Mouse (Mus musculus): Measurements from ENCODE around the gene Nceh1. TPM values are rescaled to one million over a fixed set of nuclear protein-coding genes. Genes with fewer than 3 reads are reported as not detected.

Gene Nceh1
- total RNA-seq (2021) = 100 to 1,000 TPM; 108 to 114 TPM
- long read RNA-seq, full-length matches to known transcripts = 175 of 196 reads
- long read RNA-seq, partial matches to known transcripts = 14 of 196 reads
- long read RNA-seq, other reads (novel, unspliced or antisense) = 7 of 196 reads

DNA sequence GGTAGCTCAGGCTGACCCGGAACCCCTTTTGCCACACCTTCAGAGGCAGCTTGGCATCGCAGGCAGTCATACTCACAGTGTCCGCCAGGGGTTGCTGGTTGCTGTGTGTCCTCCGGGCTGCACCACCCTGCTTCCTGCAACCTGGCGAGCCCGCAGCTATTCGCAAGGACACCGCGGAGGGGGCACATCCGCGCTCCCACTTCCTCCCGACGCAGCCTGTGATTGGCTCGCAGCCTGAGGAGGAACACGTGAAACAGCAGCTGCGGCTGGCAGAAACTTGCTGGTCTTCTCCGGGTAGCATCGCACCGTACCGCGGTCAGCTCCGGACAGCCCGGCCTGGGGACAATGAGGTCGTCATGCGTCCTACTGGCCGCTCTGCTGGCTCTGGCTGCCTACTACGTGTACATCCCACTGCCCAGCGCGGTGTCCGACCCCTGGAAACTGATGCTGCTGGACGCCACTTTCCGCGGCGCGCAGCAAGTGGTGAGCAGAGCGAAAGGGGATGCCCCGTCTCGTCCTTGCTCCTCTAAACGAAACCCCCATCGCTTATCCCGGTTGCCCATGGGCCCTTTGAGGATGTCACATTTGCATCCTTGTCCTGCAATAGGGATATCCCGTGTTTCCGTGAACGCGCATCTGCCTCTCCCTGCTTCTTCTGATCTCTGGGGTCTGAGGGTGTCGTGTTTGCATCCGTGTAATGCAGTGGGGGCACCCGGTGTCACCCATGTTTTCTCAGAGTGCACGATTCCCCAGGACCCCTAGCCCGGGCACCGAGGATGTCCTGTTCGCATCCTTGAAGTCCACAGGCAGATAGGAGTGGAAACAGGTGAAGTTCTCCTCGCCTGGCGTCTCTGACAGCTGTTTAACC lies at the start of gene Nceh1:
Gene Nceh1, plus strand, starts transcription at position 233 of the 868 bp plus-strand sequence.
- peak; percentile 94 to 97 for DNase-seq (ENCODE audit: low spot score in 2 of 2)

DNA sequence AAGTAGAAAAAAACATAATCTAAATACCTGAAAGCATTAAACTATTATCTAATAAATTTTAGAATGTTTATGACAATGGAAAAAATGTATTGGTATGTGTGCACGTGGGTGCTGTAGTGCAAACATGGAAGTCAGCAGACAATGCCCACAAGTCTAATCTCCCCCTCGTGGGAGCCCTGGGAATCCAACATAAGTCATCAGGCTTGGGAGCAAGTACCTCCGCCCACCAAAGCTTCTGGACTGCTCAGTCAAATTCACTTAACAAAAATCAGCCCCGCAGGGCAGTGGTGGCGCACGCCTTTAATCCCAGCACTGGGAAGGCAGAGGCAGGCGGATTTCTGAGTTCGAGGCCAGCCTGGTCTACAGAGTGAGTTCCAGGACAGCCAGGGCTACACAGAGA lies 42.7 kb upstream of the Nceh1 start:
- no peak for DNase-seq (ENCODE audit: low spot score in 2 of 2)

DNA sequence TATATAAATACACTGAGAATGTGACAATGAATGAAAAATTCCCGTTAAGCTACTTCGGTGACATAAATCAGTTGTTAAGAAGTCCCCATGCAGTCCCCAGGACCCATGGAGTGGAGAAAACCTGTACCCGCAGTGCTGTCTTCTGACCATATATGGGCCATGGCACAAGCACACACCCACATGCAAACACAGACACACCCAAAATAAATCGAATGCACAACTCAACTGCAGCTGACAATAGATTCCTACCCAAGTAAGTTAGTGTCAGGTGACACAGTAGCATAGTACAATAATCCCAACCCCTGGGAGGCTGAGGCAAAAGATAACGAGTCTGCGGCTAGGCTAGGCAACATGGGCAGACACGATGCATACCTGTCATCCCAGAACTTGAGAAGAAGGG lies 39.2 kb upstream of the Nceh1 start:
- no peak for DNase-seq (ENCODE audit: low spot score in 2 of 2)

DNA sequence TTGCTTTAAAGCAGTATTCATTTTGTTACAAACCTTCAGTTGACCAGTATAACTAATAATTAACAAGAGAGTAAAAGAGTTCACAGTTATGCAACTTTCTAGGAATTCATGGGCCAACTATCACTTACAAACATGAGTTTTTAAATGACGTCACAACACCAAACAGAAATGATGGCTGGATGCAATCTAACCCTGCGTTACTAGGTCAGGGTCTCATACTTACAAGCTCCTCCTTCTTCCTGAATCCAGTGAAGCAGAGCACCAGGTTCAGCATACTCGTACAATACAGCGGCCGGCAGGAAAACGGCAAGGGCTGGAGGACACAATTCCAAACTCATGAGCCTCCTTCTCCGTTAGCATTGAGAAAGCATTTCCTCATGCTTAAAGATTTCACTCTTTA lies 37.0 kb upstream of the Nceh1 start:
- DNase-seq (ENCODE audit: low spot score in 2 of 2) = no peak

DNA sequence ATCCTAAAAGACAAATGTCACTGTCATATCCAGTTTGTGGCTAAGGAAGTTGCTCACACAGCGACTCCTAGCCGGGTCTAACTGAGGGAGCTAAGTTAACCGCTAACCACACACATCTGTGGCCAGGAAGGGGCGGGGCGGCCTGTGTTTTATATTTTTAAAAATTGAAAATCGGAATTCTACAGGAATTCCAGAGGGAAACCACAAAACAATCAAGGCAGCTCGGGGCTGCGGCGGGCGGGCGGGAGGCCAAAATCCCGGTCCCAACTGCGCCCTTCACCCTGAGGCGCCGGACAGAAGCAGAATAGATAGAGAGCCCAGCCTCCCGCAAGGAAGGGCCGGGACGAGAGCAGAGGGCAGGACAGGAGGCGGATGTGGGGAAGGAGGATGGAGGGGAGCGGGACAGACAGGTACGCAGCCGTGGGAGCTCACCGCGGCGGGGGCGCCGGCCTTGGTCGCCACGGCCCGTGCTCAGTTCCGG lies 29.5 kb upstream of the Nceh1 start:
- DNase-seq (ENCODE audit: low spot score in 2 of 2) = no peak

DNA sequence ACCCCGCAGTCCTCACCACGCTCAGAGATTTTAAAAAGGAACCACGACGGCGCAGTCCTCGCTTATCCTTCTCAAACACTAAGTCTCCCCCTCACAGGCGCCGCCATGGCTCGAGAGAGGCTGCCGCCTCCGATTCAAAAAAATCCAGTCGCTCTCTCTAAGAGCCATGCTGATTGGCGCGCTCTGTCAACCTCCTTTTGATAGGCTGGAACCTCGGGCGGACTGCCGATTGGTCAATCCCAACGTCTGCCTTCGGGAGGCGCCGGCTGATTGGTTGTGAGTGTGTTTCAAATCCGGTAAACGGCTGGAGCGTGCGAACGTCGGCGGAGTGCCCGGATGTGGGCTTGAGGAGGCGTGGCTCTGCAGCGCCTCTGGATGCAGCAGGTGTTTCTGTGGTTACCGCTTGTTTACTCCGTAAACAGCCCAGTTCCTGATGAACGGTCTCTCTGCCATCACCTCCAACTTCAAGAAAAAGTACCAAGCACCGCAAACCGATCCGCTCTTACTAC lies 29.0 kb upstream of the Nceh1 start, which contains the start of gene Ect2:
Gene Ect2, minus strand, starts transcription at position 178 of the 509 bp plus-strand sequence.
- peak; percentile 99 to 100 for DNase-seq (ENCODE audit: low spot score in 2 of 2)

DNA sequence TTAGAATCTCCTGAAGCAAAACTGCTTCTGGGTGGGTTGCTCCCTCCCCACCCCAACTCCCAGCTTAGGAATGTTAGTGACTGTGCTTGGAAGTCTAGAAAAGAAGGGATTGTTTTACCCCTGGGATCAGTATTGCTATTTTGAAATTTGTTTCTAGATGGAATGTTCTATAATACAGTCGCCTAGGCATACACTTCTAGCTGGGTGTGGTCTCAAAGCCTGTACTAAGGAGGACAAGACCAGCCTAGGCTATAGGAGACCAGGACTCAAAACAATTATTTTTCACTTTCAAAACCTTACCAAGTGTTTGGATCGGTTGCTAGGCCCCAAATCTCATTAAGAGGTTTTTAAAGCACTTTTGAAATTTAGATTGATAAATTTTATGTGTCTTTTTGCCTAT lies 28.5 kb upstream of the Nceh1 start:
- no peak for DNase-seq (ENCODE audit: low spot score in 2 of 2)

DNA sequence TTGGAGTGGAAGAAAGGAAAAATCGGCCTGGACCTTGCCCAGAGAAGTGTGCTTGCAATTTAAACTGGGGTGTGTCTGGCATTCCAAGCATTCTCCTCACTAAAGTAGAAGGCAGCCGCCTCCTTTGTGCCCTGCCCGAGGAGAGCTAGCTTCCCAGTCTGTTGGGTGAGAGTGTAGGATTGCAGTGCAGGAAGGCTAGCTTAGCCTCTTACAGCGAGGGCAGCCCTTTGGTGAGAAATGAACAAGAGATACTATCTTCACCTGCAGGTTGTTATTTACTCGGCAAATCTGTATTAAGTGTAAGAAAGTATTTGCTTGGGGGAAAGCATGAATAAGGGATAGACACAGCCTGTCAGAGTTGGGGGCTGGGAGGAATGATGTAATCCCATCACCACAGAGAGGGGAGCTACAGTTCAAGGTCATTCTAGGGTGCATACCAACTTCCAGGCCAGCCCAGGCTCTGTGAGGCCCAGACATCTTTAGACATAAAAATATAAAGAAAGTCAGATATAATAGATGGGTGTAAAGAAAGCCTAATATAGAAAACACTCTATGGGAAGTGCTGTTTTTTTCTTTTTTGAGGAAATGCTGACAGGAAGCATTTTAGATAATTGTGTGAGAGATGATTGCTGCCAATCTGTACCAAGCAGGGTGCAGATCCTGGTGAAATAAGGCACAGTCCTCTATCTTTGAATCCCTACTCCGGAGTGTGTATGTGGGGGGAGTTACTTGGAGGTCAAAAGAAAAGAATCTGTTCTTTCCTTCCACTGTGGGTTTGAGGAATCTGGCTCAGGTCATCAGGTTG lies 27.5 kb upstream of the Nceh1 start:
- DNase-seq (ENCODE audit: low spot score in 2 of 2) = no peak

DNA sequence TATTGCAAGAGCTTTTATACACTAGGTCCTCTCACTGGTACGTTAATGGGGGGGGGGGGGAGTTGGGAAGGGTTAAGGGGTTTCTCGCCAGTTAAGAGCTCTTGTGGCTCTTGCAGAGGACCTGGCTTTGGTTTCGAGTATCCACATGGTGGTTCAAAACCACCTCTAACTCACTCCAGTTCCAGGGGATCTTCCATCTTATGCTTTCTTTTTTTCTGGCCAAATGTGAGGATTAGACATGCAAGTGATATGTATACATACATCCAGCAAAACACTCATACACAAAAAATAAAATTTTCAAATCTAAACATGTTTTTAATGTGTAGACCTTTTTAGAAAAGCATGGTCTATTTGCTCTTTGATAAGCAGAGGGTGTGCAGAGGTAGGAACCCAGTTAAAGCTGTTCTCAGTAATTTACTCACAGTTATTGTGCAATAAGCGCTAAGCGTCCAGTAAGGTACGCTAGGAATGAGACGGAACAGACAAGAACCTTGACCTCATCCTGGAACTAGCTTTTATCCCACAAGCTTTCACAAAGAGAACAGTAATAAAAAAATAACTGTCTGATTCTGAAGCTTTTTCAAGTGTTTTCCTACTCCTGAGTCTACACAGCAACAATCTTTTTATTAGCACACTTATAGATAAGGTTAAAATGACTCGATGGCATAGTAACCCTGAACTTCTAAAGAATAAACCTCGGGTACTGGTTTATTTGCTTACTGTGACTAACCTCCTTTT lies 26.7 kb upstream of the Nceh1 start:
- DNase-seq (ENCODE audit: low spot score in 2 of 2) = no peak

DNA sequence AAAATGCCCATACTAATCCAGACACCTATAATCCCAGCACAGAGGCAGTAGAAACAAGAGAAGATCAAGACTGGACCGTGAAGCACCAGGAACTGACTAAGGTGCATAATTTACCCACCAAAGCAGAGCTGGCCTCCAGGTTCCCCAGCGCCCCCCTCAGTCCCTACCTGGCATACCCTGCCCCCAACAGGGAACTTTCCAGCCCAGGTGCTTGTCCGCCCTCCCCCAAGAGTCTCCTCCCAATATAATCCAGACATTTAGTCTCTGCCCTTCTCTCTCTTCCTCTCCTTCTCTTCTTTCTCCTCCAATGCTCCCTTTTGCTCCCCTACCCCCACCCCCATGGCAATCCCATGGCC lies 26.2 kb upstream of the Nceh1 start:
- DNase-seq (ENCODE audit: low spot score in 2 of 2) = no peak

DNA sequence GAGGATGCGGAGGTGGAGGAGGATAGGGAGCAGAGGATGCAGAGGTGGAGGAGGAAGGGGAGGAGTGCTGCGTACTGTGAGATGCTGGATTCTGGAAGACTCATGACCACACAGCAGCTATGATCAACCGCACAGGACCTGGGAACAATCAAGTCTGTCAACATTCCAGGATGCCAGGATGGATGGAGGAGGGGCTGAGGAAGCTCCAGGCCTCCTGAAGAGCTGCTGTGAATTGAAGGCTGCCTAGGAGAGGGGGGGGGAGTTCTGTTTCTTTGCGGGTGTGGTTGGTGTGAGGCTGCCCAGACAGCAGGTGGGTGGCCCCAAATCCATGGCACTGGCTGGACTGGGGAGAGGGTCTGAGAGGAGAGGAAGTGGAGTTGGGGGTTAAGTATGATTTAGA lies 23.9 kb upstream of the Nceh1 start:
- no peak for DNase-seq (ENCODE audit: low spot score in 2 of 2)

DNA sequence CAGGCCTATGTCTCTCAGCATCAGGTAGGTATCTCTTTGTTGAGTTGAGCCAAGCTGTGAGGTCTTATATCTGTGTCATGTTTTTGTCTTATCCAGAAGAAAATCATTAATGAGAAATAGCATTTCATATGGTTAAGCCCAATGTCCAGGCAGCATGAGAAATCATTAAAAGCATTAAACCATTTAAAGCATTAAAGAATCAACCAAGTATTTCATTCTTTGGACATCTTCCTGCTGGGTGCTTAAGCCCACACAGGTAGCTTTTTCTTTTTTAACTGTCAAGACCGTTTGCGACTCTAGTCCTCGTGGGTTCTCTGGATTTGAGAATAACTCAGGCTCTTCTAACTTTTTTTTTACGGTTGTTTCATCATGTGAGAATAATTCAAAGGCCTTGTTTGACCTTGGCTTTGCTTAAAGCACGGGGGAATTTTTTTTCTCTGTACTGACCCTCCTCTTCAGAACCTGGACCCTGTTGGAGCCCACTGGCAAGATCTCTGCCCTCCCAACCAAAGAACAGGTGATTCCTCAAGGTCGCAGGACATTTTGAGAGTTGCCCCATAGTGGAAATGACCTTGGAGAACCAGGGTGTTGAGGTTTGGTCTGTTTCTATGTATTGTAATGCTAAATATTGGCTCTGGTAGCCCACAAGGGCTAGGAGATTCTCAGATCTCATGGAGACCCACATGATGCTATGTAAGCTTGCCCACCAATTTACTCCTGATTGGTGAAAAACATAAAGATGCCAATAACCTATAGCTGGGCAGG lies 20.9 kb upstream of the Nceh1 start:
- no peak for DNase-seq (ENCODE audit: low spot score in 2 of 2)

DNA sequence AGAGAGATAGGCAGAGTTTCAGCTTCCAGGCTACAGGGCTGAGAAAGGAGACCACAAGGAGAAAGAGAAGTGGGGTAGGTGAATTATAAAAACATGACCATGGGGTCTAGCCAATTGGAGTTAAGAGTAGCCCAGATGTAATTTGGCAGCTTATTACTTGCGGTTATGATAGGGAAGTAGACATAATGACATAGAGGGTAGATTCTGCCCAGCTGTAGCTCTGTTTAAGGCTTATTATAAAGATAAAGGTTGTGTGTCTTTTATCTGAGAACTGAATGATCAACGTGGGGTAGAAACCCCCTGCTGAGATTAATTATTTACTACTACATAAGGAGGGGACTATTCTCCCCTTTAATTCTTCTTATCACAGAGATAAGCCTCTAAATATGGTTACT lies 20.4 kb upstream of the Nceh1 start:
- no peak for DNase-seq (ENCODE audit: low spot score in 2 of 2)

DNA sequence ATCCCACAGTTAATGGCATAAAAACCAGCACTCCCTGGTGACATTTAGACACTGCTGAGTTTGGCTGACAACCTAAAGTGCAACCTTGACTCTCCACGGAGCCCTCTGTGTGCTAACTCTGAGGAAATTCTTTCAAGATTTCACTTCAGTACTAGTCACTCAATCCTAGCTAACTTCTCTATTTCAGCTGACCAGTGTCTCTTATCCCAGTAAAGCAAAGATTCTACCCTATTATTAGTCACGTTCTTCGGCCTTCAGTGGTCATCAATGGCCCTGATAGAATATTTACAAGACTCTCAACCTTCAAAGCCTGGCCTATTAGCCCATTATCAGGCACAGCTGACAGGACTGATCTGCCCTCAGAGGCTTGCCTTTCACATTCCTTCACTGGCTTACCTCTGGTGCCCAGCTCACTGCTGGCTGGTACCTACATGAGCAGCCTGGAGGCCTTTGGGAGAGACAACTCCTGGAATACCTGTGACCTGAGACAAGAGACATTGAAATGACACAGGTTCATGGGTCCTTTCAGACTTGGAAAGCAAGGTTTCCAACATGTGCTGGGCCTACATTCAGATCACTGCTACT lies 17.2 kb upstream of the Nceh1 start:
- no peak for DNase-seq (ENCODE audit: low spot score in 2 of 2)

DNA sequence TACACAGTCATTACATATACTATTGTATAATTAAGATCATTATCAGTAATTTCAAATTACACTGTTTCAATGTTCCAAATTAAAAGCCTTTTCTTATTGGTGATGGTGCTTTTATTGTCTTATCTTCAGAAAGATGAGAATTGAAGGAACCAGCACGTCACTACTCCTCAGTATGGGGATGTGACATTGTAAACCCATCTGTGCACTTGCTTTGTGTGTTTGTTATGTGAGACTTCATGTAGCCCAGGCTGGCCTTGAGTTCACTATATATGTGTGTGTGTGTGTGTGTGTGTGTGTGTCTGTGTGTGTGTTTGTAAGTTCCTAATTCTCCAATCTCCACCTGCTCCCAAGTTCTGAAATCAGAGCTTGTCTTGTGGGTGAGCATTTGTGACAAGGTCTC lies 12.5 kb upstream of the Nceh1 start:
- no peak for DNase-seq (ENCODE audit: low spot score in 2 of 2)

DNA sequence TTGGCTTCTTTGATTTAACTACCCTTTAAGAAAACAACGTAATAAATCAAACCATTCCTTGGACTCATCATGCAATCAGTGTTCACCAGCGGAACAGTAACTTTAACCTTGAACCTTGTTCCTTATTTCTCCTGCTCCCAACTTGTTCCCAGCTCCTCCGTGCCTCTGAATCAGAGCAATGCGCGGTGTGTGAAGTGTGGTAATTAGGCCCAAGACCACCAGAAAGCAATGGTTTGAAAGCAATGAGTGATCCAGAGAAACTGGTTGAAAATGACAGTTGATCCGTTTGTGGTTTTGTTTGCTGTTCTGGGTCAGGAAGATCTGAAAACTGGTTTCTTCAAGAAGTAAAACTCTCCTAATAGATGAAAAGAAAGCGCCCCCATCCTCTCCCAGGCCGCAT lies 3.1 kb upstream of the Nceh1 start:
- DNase-seq (ENCODE audit: low spot score in 2 of 2) = no peak

DNA sequence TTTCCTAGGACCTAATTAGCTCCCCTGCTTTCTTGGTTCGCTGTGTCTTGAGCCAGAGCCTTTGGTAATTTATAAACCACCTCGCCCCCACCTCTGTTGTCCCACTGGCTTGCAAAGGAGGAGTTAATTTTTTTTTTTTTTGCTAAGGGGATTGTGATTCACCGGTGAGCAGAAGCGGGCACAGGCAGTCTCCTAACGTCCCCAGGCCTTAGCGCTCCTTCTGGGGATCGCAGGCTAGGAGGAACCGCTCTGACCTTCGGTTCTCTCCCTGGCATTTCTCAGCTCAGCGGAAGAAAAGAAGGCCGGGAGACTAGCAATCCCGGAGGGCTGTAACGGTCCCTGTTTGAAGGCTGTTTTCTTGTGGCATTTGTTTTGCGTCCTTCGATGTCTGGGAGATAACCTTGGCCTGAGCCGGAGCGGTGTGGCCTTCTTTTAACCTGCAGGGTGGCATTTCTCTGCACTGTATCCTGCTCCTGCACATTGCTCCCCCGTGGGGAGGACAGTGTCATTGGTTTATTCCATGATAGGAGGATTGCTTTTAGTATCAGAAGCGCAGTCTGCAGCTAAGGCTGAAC lies 923 bp downstream of the Nceh1 start:
- DNase-seq (ENCODE audit: low spot score in 2 of 2) = peak; percentile 45 to 63

DNA sequence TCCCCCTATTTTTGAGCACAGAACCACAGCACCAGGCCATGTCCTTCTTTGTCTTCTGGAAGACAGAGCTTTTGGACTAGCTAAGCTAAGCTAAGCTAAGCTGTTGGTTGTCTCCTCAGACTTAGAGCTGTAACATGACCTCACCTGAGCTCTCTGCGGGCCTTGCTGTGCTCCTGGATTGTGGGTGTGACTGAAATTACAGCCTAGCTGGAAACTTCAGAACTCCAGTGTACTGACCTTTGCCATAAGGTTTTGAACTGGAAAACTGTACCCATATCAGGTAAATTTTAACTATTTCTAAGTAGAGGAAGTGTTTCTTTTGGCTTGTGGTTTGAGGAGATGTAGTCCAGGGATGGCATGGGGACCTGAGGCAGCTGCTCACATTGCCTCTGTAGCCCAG lies 5.6 kb downstream of the Nceh1 start:
- no peak for DNase-seq (ENCODE audit: low spot score in 2 of 2)
